Mouse (Mus musculus): ENCODE measurements around the gene 4921517D22Rik. TPM values are rescaled to one million over a fixed set of nuclear protein-coding genes. Genes with fewer than 3 reads are reported as not detected.
"Not testable (repeated sequence)": the region's sequence is repeated elsewhere in the genome, so short reads cannot be mapped to it uniquely, and the experiment has no call there.

4921517D22Rik gene
- polyA plus RNA-seq, 1 experiment, result not detected

DNA sequence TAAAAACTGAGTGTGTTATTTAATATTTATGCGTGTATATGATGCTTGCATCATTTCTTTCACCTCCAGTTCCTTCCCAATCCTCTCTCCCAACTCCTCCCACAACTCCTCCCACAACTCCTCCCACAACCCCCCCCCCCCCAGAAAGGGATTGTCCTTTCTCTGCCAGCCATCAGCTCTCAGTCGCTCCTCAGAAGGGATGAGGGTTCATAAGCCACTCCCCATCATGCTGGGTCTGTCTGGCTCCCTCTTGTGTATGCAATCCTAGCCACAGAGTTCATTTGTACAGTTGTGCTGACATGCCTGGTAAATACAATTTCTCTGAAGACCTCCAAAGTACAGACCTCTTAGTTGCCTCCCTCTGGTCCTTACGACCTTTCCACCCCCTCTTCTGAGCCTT, 41.3 kb upstream of the 4921517D22Rik start:
- Histone ChIP-seq H3K79me2 (ENCODE audit: control insufficient read depth, insufficient read depth) (no peaks in the 10 kb centered on the region), H3K36me3 (ENCODE audit: control insufficient read depth, insufficient read depth) (no peaks in the 10 kb centered on the region), H3K27me3 (ENCODE audit: control insufficient read depth, insufficient read depth, insufficient read length) (peaks cover 10% of the 10 kb centered on the region), H3K4me3 (no peak overlapping the region), H3K4me2 (ENCODE audit: low read depth) (no peak overlapping the region), H3ac (ENCODE audit: control insufficient read depth, insufficient read length) (no peak overlapping the region)
- TF ChIP-seq REST (IDR thresholded peaks at IDR 0.05; ENCODE audit: insufficient read depth, insufficient read length), result no peak
- TF ChIP-seq MYOD1 (IDR thresholded peaks at IDR 0.05; ENCODE audit: control insufficient read depth in 1 of 3, insufficient read length in 2 of 3, low read depth in 2 of 3), result no peak
- no peak for TF ChIP-seq E2F4 (IDR thresholded peaks at IDR 0.05; ENCODE audit: insufficient read depth)
- TF ChIP-seq CEBPB (IDR thresholded peaks at IDR 0.05; ENCODE audit: insufficient read depth, poor library complexity, severe bottlenecking), result no peak
- TF ChIP-seq MYOG (IDR thresholded peaks at IDR 0.05; ENCODE audit: control insufficient read depth in 1 of 3, insufficient read depth in 1 of 3, insufficient read length in 2 of 3, low read depth in 2 of 3), result no peak
- no peak for TF ChIP-seq POLR2A (IDR thresholded peaks at IDR 0.05; ENCODE audit: insufficient read length, low read depth)
- no peak for TF ChIP-seq MAX (IDR thresholded peaks at IDR 0.05; ENCODE audit: low read depth)
- TF ChIP-seq USF1 (IDR thresholded peaks at IDR 0.05; ENCODE audit: low read depth), result no peak
- no peak for TF ChIP-seq TCF12 (IDR thresholded peaks at IDR 0.05; ENCODE audit: insufficient read depth, poor library complexity, severe bottlenecking)
- no peak for TF ChIP-seq SRF (IDR thresholded peaks at IDR 0.05; ENCODE audit: control insufficient read depth, insufficient read length, low read depth)
- no peak for TF ChIP-seq TCF3 (IDR thresholded peaks at IDR 0.05; ENCODE audit: insufficient read length, low read depth)
- no peak for TF ChIP-seq POLR2AphosphoS2 (IDR thresholded peaks at IDR 0.05; ENCODE audit: insufficient read length, low read depth)

DNA sequence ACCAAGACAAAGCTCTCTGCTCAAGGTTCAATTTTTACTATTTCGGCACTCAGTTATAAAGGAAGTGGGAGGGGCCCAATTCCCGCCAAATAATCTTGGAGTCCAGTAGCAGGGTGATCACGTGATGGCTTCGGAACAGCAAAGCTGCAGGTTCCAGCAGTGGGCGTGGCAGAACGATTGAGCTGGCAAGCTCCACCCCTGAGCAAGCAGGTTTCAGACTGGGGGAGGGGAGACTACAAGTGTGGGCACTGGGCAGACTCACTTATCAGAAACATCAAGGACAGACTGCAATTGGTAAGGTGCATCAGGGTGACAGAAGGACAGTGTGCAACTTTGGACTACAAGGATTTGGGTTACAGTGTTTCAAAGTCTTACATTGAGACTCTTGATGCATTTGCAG, 40.4 kb upstream of the 4921517D22Rik start:
- not testable (repeated sequence) for H3K36me3 ChIP-seq (ENCODE audit: control insufficient read depth, insufficient read depth); H3ac ChIP-seq (ENCODE audit: control insufficient read depth, insufficient read length)

DNA sequence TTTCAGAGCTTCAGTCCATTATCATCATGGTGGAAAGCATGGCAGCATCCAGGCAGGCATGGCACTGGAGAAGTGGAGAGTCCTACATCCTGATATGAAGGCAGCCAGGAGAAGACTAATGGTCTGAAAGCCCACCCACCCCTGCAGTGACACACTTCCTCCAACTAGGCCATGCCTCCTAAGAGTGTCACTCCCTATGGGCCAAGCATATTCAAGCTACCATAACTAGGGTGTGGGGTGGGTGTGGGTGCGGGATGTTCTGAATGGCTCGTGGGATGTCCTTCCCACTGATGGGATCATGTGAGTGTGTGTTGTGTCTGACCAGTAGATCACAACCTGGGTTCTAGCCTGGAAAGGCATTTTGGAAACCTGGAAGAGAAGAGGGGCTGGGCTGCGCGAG, 40.0 kb upstream of the 4921517D22Rik start:
- peaks cover 19% of the 10 kb centered on the region for H3K27me3 ChIP-seq (ENCODE audit: control insufficient read depth, insufficient read depth, insufficient read length)
- H3K36me3 ChIP-seq (ENCODE audit: control insufficient read depth, insufficient read depth), result no peaks in the 10 kb centered on the region
- H3K79me2 ChIP-seq (ENCODE audit: control insufficient read depth, insufficient read depth), result no peaks in the 10 kb centered on the region
- H3K4me3 ChIP-seq, result no peak overlapping the region
- TF ChIP-seq TCF12 (IDR thresholded peaks at IDR 0.05; ENCODE audit: insufficient read depth, poor library complexity, severe bottlenecking) (no peak), POLR2AphosphoS2 (IDR thresholded peaks at IDR 0.05; ENCODE audit: insufficient read length, low read depth) (no peak), TCF3 (IDR thresholded peaks at IDR 0.05; ENCODE audit: insufficient read length, low read depth) (no peak)
- H3K4me2 ChIP-seq (ENCODE audit: low read depth), result no peak overlapping the region
- no peak overlapping the region for H3ac ChIP-seq (ENCODE audit: control insufficient read depth, insufficient read length)

More for the DNA sequence above, 40.4 kb upstream of the 4921517D22Rik start:
- H3K4me3 ChIP-seq; H3K4me2 ChIP-seq (ENCODE audit: low read depth); H3K79me2 ChIP-seq (ENCODE audit: control insufficient read depth, insufficient read depth): not testable (repeated sequence)
- peaks cover 14% of the 10 kb centered on the region for H3K27me3 ChIP-seq (ENCODE audit: control insufficient read depth, insufficient read depth, insufficient read length)

DNA sequence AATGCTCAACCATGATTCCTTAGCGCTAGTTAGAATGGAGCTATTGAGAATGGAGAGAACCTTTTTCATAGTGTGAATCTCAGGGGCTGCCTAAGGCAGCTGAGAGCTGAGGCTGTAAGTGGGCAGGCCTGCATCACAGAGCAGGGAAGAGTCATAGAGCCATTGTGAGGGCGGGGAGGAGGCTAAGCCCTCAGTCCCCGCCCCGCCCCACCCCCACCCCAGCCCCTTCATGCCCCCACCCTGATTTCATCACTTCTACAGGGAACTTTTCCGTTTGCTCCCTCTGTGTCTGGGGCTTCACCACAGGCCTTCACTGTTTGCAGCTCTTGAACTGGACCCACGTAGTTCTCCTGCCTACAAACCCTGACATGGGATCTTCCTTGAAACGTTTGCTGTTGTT, 37.7 kb upstream of the 4921517D22Rik start, which contains the start of gene Spata31d1d:
Gene Spata31d1d, minus strand, starts transcription at position 101 of the 400 bp plus-strand sequence.
- Histone ChIP-seq H3K4me3 (no peak within 1 kb of the TSS), H3K4me2 (ENCODE audit: low read depth) (no peak within 1 kb of the TSS)

DNA sequence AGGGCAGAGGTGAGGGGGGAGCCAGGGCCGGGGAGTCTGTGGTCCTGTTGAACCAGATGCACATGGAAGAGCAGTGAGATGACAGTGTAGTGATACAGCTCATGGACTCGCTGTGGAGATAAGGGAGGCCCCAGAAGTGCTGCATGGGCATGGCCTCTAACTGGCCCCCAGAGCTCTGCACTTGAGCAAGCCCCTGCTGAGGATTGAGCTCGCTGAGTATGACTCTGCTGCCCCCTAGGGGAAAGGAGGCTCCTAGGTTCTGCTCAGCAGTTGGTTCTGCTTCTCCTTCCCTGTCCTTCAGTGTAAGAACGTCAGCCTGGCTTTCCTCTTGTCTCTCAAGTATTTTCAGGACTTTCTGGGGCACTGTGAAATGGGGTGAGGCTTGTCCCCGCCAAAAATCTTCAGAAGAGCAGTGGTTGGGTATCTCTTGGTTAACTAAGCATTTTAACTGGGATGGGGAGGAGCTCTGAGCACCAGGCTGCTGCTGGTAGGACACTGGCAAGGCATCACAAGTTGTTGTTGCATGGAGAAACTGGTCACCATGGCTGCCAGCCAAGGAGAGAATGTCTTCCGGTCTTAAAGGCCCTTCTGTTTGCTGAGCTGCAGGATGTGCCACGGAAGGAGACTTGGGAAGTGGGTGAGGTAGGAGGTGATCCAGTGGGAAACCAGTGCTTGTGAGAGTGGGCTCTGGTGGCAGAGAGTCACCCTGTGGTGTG, 34.6 kb upstream of the 4921517D22Rik start:
- Histone ChIP-seq H3K79me2 (ENCODE audit: control insufficient read depth, insufficient read depth) (no peaks in the 10 kb centered on the region), H3K4me3 (no peak overlapping the region), H3K27me3 (ENCODE audit: control insufficient read depth, insufficient read depth, insufficient read length) (peaks cover 37% of the 10 kb centered on the region), H3K36me3 (ENCODE audit: control insufficient read depth, insufficient read depth) (no peaks in the 10 kb centered on the region), H3ac (ENCODE audit: control insufficient read depth, insufficient read length) (no peak overlapping the region), H3K4me2 (ENCODE audit: low read depth) (no peak overlapping the region)
- TF ChIP-seq MYOD1 (IDR thresholded peaks at IDR 0.05; ENCODE audit: control insufficient read depth in 1 of 3, insufficient read length in 2 of 3, low read depth in 2 of 3) (no peak), POLR2A (IDR thresholded peaks at IDR 0.05; ENCODE audit: insufficient read length, low read depth) (no peak), MYOG (IDR thresholded peaks at IDR 0.05; ENCODE audit: control insufficient read depth in 1 of 3, insufficient read depth in 1 of 3, insufficient read length in 2 of 3, low read depth in 2 of 3) (no peak), POLR2AphosphoS2 (IDR thresholded peaks at IDR 0.05; ENCODE audit: insufficient read length, low read depth) (no peak), E2F4 (IDR thresholded peaks at IDR 0.05; ENCODE audit: insufficient read depth) (no peak), REST (IDR thresholded peaks at IDR 0.05; ENCODE audit: insufficient read depth, insufficient read length) (no peak), SRF (IDR thresholded peaks at IDR 0.05; ENCODE audit: control insufficient read depth, insufficient read length, low read depth) (no peak), TCF12 (IDR thresholded peaks at IDR 0.05; ENCODE audit: insufficient read depth, poor library complexity, severe bottlenecking) (no peak), USF1 (IDR thresholded peaks at IDR 0.05; ENCODE audit: low read depth) (no peak), CEBPB (IDR thresholded peaks at IDR 0.05; ENCODE audit: insufficient read depth, poor library complexity, severe bottlenecking) (no peak), TCF3 (IDR thresholded peaks at IDR 0.05; ENCODE audit: insufficient read length, low read depth) (no peak), MAX (IDR thresholded peaks at IDR 0.05; ENCODE audit: low read depth) (no peak)

More for the DNA sequence above, 37.7 kb upstream of the 4921517D22Rik start, which contains the start of gene Spata31d1d:
- TF ChIP-seq MAX (IDR thresholded peaks at IDR 0.05; ENCODE audit: low read depth) (no peak), POLR2AphosphoS2 (IDR thresholded peaks at IDR 0.05; ENCODE audit: insufficient read length, low read depth) (no peak), MYOD1 (IDR thresholded peaks at IDR 0.05; ENCODE audit: control insufficient read depth in 1 of 3, insufficient read length in 2 of 3, low read depth in 2 of 3) (no peak), SRF (IDR thresholded peaks at IDR 0.05; ENCODE audit: control insufficient read depth, insufficient read length, low read depth) (no peak), E2F4 (IDR thresholded peaks at IDR 0.05; ENCODE audit: insufficient read depth) (no peak), REST (IDR thresholded peaks at IDR 0.05; ENCODE audit: insufficient read depth, insufficient read length) (no peak), USF1 (IDR thresholded peaks at IDR 0.05; ENCODE audit: low read depth) (no peak), CEBPB (IDR thresholded peaks at IDR 0.05; ENCODE audit: insufficient read depth, poor library complexity, severe bottlenecking) (no peak), TCF3 (IDR thresholded peaks at IDR 0.05; ENCODE audit: insufficient read length, low read depth) (no peak)
- H3K79me2 ChIP-seq (ENCODE audit: control insufficient read depth, insufficient read depth), result no peaks in the 10 kb centered on the region
- H3K27me3 ChIP-seq (ENCODE audit: control insufficient read depth, insufficient read depth, insufficient read length), result peaks cover 17% of the 10 kb centered on the region
- no peak within 1 kb of the TSS for H3ac ChIP-seq (ENCODE audit: control insufficient read depth, insufficient read length)
- H3K36me3 ChIP-seq (ENCODE audit: control insufficient read depth, insufficient read depth), result no peaks in the 10 kb centered on the region

All from myocyte (in vitro differentiated cells).